Mouse (Mus musculus) left cerebral cortex, adult 2 months (tissue): ENCODE measurements around the gene Slc25a5. TPM values are rescaled to one million over a fixed set of nuclear protein-coding genes. Genes with fewer than 3 reads are reported as not detected.
"Not testable (repeated sequence)": the region's sequence is repeated elsewhere in the genome, so short reads cannot be mapped to it uniquely, and the experiment has no call there.

ENCODE experiments used
- DNase-seq, 2 experiments: peaks; one replicate each; pipeline ENCODE4 v3.0.0; 2021 to 2022; ENCODE audit warnings: low spot score in 2 of 2, mixed read lengths in 1 of 2; ENCODE audit errors: extremely low spot score in 1 of 2
- H3K27ac ChIP-seq: fragments of 200-600 bp; 2 replicates; pipeline ENCODE4 v1.8.1; 2022
- H3K4me3 ChIP-seq: fragments of 200-600 bp; 2 replicates; pipeline ENCODE4 v1.8.1; 2022
- CTCF ChIP-seq: fragments of 200-600 bp; IDR thresholded peaks from 2 replicates; pipeline ENCODE4 v1.8.1; 2022; ENCODE audit warnings: antibody characterized with exemption, mild to moderate bottlenecking, moderate library complexity
- intact Hi-C: fragments of 180-260 bp; cut with DNase I; formaldehyde crosslinking; loops from one replicate; pipeline ENCODE4 v1.15.1; 2025
- total RNA-seq, 2 experiments: library from RNA; stranded (reverse); gene quantifications; 2 replicates each; pipeline ENCODE4 v1.2.3; 2021

Gene Slc25a5
- total RNA-seq, 2 experiments from 2014 or later, result 302 to 310 TPM

DNA sequence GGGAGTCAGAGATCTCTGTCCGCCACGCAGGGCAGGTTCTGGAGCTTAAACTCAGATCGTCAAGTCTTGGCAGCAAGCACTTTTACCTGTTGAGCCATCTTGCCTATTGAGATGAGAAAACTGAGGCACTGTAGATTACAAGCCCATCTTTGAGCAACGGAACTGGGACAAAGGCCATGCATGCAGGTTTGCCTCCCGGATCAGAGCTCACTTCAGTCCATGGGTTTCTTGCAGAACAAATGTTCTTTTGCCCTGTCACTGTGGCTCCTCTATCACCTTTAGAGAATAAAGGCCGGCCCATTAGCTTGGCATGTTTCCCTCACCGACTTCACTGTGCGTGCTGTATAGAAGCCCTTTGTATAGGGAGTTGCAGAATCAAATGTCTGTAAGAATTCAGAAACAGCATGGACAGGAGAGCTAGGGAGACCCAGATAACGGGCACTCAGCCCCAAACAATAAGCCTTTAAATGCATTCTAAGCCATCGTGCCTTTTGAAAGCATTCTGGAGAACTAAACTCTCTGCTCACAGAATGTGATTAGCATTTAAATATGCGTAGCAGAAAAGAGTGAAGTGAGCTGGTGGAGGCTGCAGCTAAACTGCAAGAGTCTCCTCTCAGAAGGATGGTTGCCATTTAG, 32.0 kb upstream of the Slc25a5 start:
- no peak overlapping the region for H3K4me3 ChIP-seq
- no peak for TF ChIP-seq CTCF
- DNase-seq, result no peak
- H3K27ac ChIP-seq, result no peak overlapping the region
- intact Hi-C loops, result loop anchor here (5.0 kb wide), 3 partner anchors 34 to 309 kb away; partner anchors contain the start of gene Slc25a5

GRCm38 (mm10) chrX:36763934-36764317, 31.5 kb upstream of the Slc25a5 start:
- intact Hi-C loops, result loop anchor here (5.0 kb wide), 3 partner anchors 33 to 308 kb away; partner anchors contain the start of gene Slc25a5
- no peak for TF ChIP-seq CTCF

GRCm38 (mm10) chrX:36767386-36767785, 28.1 kb upstream of the Slc25a5 start:
- no peak for DNase-seq
- Histone ChIP-seq H3K27ac (no peak overlapping the region), H3K4me3 (no peak overlapping the region)
- no peak for TF ChIP-seq CTCF
- intact Hi-C loops, result no loop called here

More at GRCm38 (mm10) chrX:36763934-36764317, 31.5 kb upstream of the Slc25a5 start:
- no peak overlapping the region for H3K27ac ChIP-seq
- H3K4me3 ChIP-seq, result no peak overlapping the region
- DNase-seq, result no peak

DNA sequence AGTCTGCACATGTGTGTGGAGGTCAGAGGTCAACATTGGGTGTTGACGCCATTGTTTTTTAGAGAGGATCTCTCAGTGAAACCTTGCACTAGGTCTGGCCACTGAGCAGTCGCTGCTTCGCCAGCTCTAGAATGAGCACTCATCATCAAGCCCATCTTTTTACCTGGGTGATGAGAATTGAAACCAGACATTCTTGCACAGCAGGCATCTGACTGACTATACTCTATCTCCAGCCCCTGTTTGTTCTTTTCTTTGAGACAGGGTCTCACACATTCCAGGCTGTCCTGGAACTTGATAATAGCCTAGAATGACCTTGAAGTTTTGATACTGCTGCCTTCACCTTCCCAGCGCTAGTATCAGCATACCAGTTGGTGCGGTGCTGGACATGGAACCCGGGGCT, 22.9 kb upstream of the Slc25a5 start:
- DNase-seq, result no peak
- TF ChIP-seq CTCF, result no peak
- no peak overlapping the region for H3K4me3 ChIP-seq
- no peak overlapping the region for H3K27ac ChIP-seq
- intact Hi-C loops, result no loop called here

GRCm38 (mm10) chrX:36775520-36775919, 19.9 kb upstream of the Slc25a5 start:
- no peak for DNase-seq

GRCm38 (mm10) chrX:36777694-36778093, 17.8 kb upstream of the Slc25a5 start:
- no peak for TF ChIP-seq CTCF
- H3K27ac ChIP-seq, result no peak overlapping the region
- DNase-seq, result no peak
- no peak overlapping the region for H3K4me3 ChIP-seq
- intact Hi-C loops, result no loop called here

More at GRCm38 (mm10) chrX:36775520-36775919, 19.9 kb upstream of the Slc25a5 start:
- no peak overlapping the region for H3K4me3 ChIP-seq
- intact Hi-C loops, result no loop called here
- TF ChIP-seq CTCF, result no peak
- no peak overlapping the region for H3K27ac ChIP-seq

DNA sequence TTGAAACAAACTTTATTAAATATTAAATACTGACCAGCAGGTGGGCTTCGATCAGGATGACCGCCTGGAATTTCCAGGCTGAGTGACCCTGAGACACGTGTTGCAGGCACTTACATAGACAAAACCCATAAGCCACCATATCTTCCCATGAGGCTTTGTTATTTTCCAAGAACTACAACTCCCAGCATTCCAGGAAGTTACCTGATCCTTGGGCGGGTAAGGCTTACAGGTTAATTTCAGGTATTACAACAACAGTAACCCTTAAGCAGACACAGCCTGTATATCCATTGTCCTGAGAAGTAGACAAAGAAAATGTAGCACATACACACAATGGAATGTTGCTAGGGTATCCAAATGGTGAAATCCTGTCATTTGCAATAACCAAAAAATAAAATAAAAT, 6.1 kb upstream of the Slc25a5 start:
- Histone ChIP-seq H3K27ac (no peak overlapping the region), H3K4me3 (no peak overlapping the region)
- TF ChIP-seq CTCF, result no peak
- intact Hi-C loops, result no loop called here
- no peak for DNase-seq

DNA sequence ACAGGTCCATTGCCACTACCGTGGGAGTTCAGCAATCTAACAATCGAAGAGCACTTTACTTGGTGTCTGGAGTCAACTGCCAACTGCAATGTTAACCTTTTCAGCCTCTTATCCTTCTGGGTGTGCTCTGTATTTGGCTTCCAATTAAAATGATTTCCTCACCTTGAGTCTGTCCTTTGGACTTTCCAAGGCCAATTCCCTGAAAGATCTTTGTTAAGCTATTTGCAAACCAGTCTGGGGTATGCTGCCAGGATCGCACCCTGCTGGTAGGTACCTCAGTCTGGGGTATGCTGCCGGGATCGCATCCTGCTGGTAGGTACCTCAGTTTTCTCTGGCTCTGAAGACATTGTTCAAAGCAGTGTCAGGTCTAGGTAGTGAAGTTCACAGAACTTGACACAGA, 880 bp upstream of the Slc25a5 start:
- TF ChIP-seq CTCF, result no peak
- DNase-seq, result no peak
- intact Hi-C loops, result no loop called here
- Histone ChIP-seq H3K27ac (no peak overlapping the region), H3K4me3 (no peak overlapping the region)

- TF ChIP-seq CTCF, result peak; percentile 92
- Histone ChIP-seq H3K4me3 (peak overlapping the region; percentile 71), H3K27ac (peak overlapping the region; percentile 93)
- intact Hi-C loops, result loop anchor here (1.0 to 5.0 kb wide), 3 partner anchors 12 to 154 kb away; no protein-coding TSS in a partner anchor
- peak; percentile 86 for DNase-seq
Observed at GRCm38 (mm10) chrX:36796163-36796581, 721 bp downstream of the Slc25a5 start.

- DNase-seq, result not testable (repeated sequence)
- Histone ChIP-seq H3K4me3 (peak overlapping the region; percentile 71), H3K27ac (peak overlapping the region; percentile 93)
- intact Hi-C loops, result loop anchor here (1.0 to 5.0 kb wide), 3 partner anchors 12 to 154 kb away; no protein-coding TSS in a partner anchor
Observed at GRCm38 (mm10) chrX:36796734-36797133, 1.3 kb downstream of the Slc25a5 start.

GRCm38 (mm10) chrX:36799131-36799879, 3.9 kb downstream of the Slc25a5 start:
- no peak for TF ChIP-seq CTCF
- intact Hi-C loops, result loop anchor here (5.0 kb wide), 2 partner anchors 37 to 157 kb away; no protein-coding TSS in a partner anchor
- no peak for DNase-seq
- Histone ChIP-seq H3K4me3 (no peak overlapping the region), H3K27ac (no peak overlapping the region)

DNA sequence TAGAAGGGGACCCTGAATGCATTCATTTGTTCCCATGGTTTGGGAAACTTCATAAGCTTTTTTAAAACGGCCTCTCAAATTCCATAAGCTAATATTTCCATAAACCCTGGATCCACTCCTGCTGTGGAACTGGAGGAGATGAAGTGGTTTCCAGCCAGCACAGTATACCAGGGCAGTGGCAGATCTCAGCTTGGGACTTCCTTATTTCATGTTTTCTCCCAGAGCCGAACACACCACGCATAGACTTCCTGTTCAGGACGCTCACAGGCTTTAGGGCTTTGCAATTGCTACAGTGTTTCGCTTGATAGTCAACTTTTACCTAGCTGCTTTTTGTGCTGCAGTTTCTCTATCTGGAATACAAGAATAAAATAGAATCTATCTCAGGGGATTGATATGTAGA, 7.7 kb downstream of the Slc25a5 start:
- DNase-seq, result no peak
- Histone ChIP-seq H3K4me3 (no peak overlapping the region), H3K27ac (no peak overlapping the region)
- TF ChIP-seq CTCF, result no peak
- intact Hi-C loops, result no loop called here

DNA sequence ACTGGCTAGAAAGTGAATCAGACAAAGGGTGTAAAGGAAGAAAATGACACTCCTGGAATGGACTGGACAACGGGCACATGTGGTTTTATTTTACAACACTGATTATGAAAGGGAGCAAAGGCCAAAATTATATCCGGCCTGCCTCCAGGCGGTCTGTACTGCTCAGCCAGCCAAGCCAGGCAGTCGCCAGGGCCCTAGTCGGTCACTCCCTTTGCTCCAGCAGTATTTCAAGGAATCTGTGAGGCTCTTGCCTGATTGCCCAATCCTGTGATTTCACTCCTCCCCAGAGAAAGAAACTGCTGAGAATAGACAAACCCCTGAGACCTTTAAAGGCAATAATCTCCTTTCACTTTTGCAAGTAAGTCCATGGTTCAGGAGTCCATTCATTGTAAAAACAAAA, 8.7 kb downstream of the Slc25a5 start:
- TF ChIP-seq CTCF, result no peak
- intact Hi-C loops, result no loop called here

More for the DNA sequence above, 8.7 kb downstream of the Slc25a5 start:
- H3K4me3 ChIP-seq, result no peak overlapping the region
- DNase-seq, result no peak
- H3K27ac ChIP-seq, result no peak overlapping the region
